Mouse (Mus musculus) lung, postnatal 14 days (tissue): ENCODE measurements around the gene Setd2.

Source experiments
- DNase-seq: peaks from one replicate; pipeline ENCODE4 v3.0.0; 2021

Gene Setd2

DNA sequence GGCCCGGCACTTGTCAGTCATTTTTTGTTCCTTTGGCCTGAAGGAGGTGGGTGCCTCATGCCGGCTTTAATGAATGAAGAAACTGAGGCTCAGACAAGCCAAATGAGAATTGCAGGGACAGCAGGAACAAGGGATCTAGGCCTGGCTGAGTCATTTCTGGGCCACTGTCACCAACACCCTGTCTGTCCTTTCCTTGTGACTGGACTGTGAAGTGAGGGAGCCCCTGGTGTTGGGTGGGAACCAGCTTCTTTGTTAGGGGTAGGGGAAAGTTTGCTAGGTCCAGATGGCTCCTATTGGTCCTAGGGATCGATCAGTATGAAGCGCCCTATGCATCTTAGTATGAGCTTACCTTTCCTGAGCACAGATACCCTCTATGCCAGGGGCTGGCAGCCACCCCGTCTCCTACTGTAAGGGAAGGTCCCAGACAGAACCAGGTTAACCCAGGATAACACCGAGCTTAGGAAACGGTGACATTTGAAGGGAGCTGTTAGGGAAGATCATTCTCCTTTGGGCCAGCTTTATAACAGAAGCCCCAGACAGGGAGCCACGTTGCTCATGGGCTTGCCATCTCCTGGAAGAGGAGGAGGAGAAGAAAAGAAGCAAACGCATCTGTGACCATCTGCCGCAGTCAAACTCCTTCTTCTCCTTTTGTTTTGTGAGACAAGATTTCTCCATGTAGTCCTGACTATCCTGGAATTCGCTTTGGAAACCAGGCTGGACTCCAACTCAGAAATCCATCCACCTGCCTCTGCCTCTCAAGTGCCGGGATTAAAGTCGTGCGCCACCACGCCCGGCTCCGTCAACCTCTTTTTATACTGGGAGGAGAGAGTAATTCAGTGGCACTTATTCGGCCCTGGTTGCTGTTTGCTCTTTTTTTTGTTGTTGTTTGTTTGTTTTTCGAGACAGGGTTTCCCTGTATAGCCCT, 122.6 kb downstream of the Setd2 start:
- DNase-seq, result no peak

DNA sequence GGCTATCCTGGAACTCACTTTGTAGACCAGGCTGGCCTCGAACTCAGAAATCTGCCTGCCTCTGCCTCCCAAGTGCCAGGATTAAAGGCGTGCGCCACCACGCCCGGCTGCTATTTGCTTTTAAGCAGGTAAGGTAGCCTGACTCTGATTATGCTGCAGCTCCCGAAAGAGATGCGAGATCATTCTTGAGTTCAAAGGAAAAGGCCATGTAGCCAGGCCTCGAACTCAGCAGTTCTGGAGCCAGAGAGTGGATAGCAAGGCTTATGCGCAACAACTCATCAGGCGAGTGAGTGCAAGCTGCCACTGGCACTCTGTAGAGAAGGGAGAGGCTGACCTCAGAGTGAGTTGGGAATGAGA, 123.2 kb downstream of the Setd2 start:
- no peak for DNase-seq

DNA sequence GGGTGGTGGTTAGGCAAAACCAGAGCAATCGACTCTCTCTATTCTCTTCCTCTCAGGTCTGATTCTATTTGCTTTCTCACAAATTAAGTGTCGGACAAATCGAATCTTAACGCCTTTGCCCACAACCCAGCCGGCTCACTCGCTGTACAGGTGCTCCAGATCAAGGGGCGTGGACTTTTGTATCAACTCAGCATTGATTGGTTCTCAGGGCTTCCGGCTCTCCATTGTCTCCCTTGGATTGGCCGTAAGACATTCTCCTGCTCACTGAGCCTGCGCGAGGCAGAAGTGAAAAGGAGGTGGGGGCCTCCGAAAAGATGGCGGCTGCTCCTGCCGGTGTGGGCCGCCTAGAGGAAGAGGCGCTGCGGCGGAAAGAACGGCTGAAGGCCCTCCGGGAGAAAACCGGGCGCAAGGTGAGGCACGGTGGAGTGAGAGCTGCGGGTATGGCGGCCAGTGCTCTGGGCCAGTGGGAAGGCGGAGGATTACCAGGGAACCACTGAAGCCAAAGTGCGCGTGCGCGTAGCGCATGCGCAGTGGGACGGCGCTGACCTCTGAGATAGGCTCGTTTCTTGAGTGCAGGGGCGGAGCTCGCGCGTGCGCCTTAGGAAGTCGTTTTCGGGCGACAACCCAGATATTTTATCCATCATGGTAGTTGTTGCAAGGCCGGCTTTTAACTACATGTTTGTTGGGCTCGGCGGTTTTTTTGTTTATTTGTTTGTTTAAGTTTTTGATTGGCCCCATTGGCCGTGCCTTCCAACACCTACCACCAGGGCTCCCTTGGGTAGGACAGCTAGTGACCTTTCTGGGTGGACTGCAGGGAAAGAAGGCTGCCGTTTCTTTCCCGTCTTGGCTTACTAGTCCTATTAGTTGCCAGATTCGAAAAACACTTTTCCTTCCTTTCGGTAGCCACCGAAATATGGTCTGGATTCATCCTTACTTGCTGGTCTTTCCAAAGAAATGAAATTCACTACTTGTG, 124.1 kb downstream of the Setd2 start, which contains the start of gene Ccdc12:
Gene Ccdc12 (plus strand): TSS at position 255 of the 973 bp plus-strand sequence.
- DNase-seq, result peak; percentile 94

DNA sequence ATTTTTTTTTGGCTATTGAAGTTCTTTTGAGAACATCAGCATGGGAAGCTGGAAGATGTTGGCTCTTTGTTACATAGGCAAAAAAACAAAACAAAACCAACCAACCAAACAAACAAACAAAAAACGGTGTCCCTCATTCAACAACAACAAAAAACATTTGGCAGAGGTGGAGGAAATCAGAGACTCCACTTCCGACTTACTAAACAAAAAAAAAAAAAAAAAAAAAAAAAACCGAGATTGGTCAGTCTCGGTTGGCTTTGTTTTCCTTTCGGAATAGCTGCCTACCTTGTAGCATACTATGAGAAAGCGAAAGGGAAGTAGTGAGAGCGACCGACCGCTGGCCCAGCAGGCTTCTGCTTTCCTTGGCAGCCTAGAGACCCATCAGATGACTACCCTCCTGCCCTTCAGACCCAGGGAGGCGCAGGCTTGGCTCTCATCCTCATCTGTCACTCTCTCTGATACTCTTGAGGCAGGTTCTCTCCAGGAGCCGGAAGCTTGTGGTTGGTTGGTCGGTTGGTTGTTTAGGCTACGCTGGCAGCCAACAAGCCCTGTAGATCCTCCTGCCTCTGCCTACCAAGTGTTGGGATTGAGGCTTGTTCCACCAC, 125.2 kb downstream of the Setd2 start:
- peak; percentile 35 for DNase-seq

DNA sequence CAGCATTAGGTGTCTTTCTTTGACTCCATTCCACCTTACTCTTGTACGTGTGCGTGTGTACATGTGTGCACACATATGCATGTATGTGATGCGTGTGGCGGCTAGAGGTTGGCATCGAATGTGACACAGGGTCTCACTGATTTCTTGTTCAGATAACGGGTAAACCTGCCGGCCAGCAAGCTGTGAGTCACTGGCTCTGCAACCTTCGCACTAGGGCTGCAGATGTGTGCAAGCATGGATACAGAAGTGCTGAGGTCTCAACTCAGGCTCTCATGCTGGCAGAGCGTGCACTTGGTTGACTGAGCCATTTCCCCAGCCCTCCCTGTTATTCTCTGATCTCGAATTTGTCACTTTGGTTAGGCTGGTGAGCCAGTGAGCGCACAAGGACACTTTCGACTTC, 127.1 kb downstream of the Setd2 start:
- DNase-seq, result no peak

DNA sequence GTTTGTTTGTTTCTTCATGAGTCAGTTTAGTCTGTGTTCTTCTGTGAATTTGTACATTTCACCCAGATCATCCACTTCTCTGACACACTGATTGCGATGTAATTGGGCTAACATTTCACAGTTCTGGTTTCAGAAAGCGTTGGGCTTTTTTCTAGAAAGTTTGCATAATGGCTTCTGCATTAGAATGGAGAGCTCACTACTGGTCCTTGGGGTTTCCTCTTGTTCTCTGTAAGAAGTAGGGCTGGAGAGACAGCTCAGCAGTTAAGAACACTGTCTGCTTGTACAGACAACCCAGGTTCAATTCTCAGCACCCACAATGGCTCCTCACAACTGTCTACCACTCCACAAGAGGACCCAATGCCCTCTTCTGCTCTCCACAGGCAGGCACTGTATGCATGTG, 127.8 kb downstream of the Setd2 start:
- DNase-seq, result no peak

DNA sequence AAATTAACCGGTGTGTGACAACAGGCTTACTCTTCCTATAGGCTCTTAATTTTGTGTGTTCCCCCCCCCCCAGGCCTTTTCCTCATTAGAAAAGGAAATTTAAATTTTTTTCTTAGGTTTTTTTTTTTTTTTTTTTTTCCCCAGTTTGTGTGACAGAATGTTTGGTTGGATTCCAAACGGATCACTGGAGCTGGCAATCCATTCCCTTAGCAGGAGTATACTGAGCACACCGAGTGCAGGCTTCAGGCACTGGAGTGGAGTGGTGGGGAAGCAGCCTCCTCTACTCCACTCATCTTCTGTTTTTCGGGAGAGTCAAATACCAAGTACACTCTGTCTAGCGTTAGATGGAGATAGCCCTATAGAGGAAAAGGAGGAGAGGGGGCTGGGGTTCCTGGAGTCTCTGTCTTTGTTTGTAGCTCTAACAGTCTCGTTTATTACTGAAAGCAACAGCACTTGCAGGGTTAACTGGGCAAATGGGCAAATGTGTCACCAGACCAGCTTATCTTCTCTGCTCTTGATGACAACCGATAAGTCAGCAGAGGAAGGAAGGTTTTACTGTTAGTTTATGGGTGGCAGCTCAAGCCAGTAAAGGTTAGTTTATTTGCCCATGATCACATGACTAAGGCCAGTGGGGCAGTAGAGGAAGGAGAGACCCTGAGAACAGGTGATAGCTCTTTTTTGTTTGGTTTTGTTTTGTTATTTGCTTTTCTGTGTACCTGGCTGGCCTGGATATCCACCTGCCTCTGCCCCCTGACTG, 128.6 kb downstream of the Setd2 start:
- no peak for DNase-seq

DNA sequence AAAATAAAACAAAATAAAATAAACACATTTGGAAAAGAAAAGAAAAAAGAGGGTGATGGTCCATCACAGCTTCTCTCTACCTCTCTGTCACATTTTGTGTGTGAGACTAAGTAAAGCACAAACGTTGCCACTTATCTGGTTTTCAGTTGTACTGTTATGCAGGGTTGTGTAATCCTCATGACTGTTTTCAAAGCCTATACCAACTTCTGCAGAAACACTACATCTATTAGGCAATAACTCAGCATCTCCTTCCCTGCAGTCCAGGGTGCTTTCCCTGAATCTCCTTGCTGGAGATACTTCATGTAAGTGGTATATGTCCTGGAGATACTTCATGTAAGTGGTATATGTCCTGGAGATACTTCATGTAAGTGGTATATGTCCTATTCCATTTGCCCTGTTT, 130.4 kb downstream of the Setd2 start:
- DNase-seq, result no peak

DNA sequence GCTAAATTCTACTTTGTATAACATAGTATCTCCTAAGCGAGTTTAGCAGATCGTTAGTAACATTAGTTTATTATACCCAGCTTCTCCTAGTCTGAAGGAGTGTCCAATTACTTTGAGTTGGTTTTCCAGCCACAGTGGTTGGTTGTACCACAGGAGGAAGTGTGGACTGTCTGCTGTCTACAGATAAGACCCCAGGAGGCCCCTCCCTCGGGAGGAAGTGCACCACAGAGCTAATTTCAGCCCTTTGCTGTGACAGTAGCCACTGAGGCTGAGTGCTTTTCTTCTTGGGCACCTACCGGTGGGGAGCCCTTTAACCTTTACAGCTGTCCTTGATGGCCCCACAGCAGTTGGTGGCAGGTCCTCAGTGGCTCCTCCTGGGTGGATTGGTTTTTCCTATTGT, 133.5 kb downstream of the Setd2 start:
- DNase-seq, result peak; percentile 62

DNA sequence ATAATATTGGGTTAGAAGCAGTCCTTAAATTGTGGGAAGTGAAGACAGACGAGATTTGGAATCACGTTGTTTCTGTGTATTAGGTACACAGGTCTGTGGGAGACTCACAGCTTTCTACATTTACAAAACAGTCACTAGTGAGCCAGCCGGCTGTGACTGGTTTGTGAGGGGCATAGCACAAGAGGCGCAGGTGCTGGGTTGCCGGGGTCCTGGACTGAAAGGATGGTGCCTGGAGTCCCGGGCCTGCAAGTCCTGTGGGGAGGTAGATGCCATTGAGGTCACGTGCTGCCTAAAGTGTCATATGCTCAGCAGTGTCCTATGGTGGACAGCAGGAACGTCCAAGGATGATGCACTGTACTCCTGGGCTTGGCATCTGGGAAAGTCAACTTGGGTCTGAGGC, 134.0 kb downstream of the Setd2 start:
- DNase-seq, result no peak

DNA sequence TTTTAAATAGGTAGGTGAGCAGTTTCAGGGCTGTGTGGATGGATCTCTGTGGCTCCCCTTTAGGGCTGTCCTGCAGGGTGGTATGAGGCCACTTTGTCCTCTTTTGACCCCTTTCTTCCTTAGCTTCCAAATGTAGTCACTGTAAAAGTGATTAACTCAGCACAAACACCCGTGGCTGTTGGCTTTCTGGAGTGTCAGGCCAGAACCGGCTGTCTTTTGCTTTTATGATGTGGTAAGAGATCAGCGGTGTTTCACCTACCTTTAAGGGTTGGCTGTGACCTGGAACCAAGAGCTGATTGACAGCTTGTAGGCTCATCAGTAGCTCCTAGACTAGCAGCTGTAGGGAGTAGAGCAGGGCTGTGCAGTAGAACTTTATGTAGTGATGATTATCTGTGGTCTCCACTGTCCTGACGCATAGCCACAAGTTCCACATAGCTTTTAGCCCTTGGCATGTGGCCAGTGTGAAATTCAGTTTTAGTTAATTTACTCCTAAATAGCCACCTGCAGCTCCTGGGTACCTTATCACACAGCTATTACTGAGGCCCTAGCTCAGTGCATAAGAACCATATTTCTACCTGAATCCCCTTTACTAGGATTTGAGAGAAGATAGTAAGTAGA, 134.9 kb downstream of the Setd2 start:
- DNase-seq, result no peak
